Mouse (Mus musculus) liver, postnatal 0 days (tissue): ENCODE measurements around the gene Pkp1. TPM values are rescaled to one million over a fixed set of nuclear protein-coding genes. Genes with fewer than 3 reads are reported as not detected.

Source experiments
- ATAC-seq: fragments of 200-750 bp; cut with Nextera tagmentation; 2 replicates; pipeline ENCODE4 v1.8.0; 2017; ENCODE audit warnings: mild to moderate bottlenecking, moderate library complexity
- DNase-seq: peaks from one replicate; pipeline ENCODE4 v3.0.0-alpha.2; 2016
- H3K27ac ChIP-seq: fragments of 300-500 bp; sonication (generic); 2 replicates; pipeline ENCODE4 v1.5.1; 2014; ENCODE audit warnings: antibody characterized with exemption, moderate library complexity, mild to moderate bottlenecking, low read depth
- H3K27me3 ChIP-seq: fragments of 300-500 bp; sonication (generic); 2 replicates; pipeline ENCODE4 v1.6.1; 2014; ENCODE audit warnings: low read length, control low read depth, mixed read lengths; ENCODE audit not compliant: insufficient read depth
- H3K36me3 ChIP-seq: fragments of 300-500 bp; sonication (generic); replicated peaks from 2 replicates; pipeline ENCODE4 v1.6.1; 2014; ENCODE audit warnings: mild to moderate bottlenecking, control low read depth, low read length, moderate library complexity, mixed read lengths; ENCODE audit not compliant: insufficient read depth
- H3K4me1 ChIP-seq: fragments of 300-500 bp; sonication (generic); 2 replicates; pipeline ENCODE4 v1.6.1; 2014; ENCODE audit warnings: antibody characterized with exemption, mild to moderate bottlenecking, control low read depth; ENCODE audit not compliant: insufficient read depth
- H3K4me2 ChIP-seq: fragments of 300-500 bp; sonication (generic); 2 replicates; pipeline ENCODE4 v1.6.1; 2014; ENCODE audit warnings: low read depth, mild to moderate bottlenecking, low read length, moderate library complexity, mixed read lengths
- H3K4me3 ChIP-seq: fragments of 300-500 bp; sonication (generic); 2 replicates; pipeline ENCODE4 v1.5.1; 2014; ENCODE audit warnings: low read depth, low read length
- H3K9ac ChIP-seq: fragments of 300-500 bp; sonication (generic); replicated peaks from 2 replicates; pipeline ENCODE4 v1.6.1; 2014; ENCODE audit warnings: mild to moderate bottlenecking, moderate library complexity
- H3K9me3 ChIP-seq: fragments of 300-500 bp; sonication (generic); 2 replicates; pipeline ENCODE4 v1.6.1; 2016; ENCODE audit warnings: mild to moderate bottlenecking, control low read depth, low read length, mixed read lengths
- CTCF ChIP-seq: sonication (generic); IDR thresholded peaks from 2 replicates; pipeline ENCODE4 v1.5.1; 2016; ENCODE audit warnings: antibody characterized with exemption, low read depth
- EP300 ChIP-seq: IDR thresholded peaks from 2 replicates; pipeline ENCODE4 v1.6.1; 2016; ENCODE audit warnings: antibody characterized with exemption, low read depth, mild to moderate bottlenecking
- WGBS: fragments of 180-500 bp; shearing (Covaris S2); extraction: QIAGEN DNeasy Blood & Tissue Kit; methylation state at CpG from one replicate; pipeline ENCODE4 v1.1.7; 2014; ENCODE audit not compliant: insufficient replicate concordance; 5-methylcytosine and 5-hydroxymethylcytosine counted together
- polyA plus RNA-seq: library from polyadenylated mRNA; unstranded; fragments of >200 nt; fragmentation: Nextera tagmentation; extraction: Ambion mirVana; gene quantifications from 2 replicates; pipeline ENCODE4 v1.2.1, GENCODE M21; 2015

Pkp1 gene
- polyA plus RNA-seq, 1 experiment from 2014 or later = 0.05 TPM

DNA sequence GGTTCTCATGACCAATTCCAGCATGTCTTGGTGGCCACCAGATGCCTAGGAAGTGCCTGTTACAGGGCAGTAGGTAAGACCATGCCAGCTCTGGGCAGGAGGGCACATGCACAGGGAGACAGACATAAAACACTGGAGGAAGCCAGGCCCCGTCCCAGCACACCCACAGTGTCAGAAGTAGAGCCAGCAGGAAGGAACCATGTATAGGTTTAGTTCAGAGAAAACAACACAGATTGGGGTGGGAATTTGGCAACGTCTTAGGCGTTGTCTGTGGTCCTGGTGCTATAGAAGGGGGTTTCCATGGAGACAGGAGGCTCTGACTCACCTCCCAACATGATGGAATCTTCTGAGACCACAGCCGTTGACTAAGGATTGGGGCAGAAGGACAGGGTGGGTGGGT, 27.2 kb upstream of the Pkp1 start:
- 56% methylated on average over 4 of the region's 4 CpGs for WGBS
- Histone ChIP-seq H3K9me3 (no peaks in the 10 kb centered on the region), H3K27me3 (0 out of 2 replicates have a peak, but pooled peaks cover 4% of the 10 kb centered on the region), H3K4me3 (no peak overlapping the region), H3K4me1 (peaks cover 14% of the 10 kb centered on the region), H3K27ac (no peak overlapping the region), H3K4me2 (no peak overlapping the region), H3K36me3 (no peaks in the 10 kb centered on the region), H3K9ac (no peak overlapping the region)
- no peak for DNase-seq
- TF ChIP-seq CTCF = no peak
- no peak for TF ChIP-seq EP300
- ATAC-seq = no peak

DNA sequence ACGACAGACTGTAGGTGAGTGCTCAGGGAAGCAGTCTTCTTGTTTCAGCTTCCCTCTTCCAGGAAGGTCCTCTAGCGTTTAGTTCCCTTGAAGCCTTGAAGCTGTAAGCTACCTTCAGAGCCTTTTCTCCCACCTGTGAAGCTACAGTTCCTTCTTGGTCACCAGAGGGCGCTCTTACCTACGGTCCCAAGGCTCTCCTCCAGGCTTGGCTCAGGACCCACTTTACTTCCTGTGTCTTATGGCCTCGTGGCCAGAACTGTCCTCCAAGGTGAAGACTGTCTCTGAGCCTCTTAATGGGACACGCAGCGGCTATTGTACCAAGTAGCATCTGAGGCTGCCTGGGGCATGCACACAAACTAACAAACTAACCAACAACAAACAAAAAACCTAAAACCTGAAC, 26.7 kb upstream of the Pkp1 start:
- Histone ChIP-seq H3K9me3 (no peaks in the 10 kb centered on the region), H3K4me2 (no peak overlapping the region), H3K27me3 (0 out of 2 replicates have a peak, but pooled peaks cover 4% of the 10 kb centered on the region), H3K4me3 (no peak overlapping the region), H3K27ac (no peak overlapping the region), H3K36me3 (no peaks in the 10 kb centered on the region), H3K4me1 (peaks cover 16% of the 10 kb centered on the region), H3K9ac (no peak overlapping the region)
- WGBS = 5% methylated on average over 7 of the region's 7 CpGs
- DNase-seq (peak; percentile 44), ATAC-seq (no peak)
- TF ChIP-seq EP300 (no peak), CTCF (peak; percentile 88)

GRCm38 (mm10) chr1:135944526-135945259, 25.7 kb upstream of the Pkp1 start:
- 38% methylated on average over 12 of the region's 12 CpGs for WGBS
- no peak overlapping the region for H3K4me2 ChIP-seq

DNA sequence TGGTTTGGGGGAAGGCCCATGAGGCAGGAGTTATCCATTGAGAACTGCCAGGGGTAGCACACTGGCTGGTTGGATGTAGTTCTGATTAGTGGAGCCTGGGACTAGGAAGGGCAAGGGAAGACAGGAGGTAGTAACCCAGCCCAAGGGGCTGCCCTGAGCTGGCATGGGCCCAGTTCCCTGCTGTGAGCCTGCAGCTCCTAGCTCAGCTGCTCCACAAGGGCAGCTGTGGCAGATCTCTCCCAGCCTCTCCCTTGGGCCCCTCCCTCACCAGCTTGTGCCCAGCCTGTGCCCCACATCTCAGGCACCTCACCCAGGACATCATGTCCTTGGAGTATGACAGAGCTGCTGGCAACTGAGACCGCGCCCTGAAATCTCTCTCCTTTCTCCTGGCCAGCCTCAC, 24.7 kb upstream of the Pkp1 start:
- ATAC-seq (no peak), DNase-seq (peak; percentile 33)
- no peak overlapping the region for H3K4me2 ChIP-seq
- WGBS = 95% methylated on average over 2 of the region's 2 CpGs
- H3K4me3 ChIP-seq = no peak overlapping the region
- H3K4me1 ChIP-seq = peaks cover 22% of the 10 kb centered on the region
- H3K27me3 ChIP-seq = 0 out of 2 replicates have a peak, but pooled peaks cover 4% of the 10 kb centered on the region
- H3K36me3 ChIP-seq = no peaks in the 10 kb centered on the region
- no peak overlapping the region for H3K9ac ChIP-seq
- no peak overlapping the region for H3K27ac ChIP-seq
- no peak for TF ChIP-seq EP300
- no peak for TF ChIP-seq CTCF
- no peaks in the 10 kb centered on the region for H3K9me3 ChIP-seq

More at GRCm38 (mm10) chr1:135944526-135945259, 25.7 kb upstream of the Pkp1 start:
- H3K36me3 ChIP-seq = no peaks in the 10 kb centered on the region
- TF ChIP-seq EP300 (no peak), CTCF (peak; percentile 93)
- DNase-seq = peak; percentile 87
- 0 out of 2 replicates have a peak, but pooled peaks cover 4% of the 10 kb centered on the region for H3K27me3 ChIP-seq
- H3K4me3 ChIP-seq = no peak overlapping the region
- H3K4me1 ChIP-seq = peaks cover 22% of the 10 kb centered on the region
- ATAC-seq = no peak; the same call in 1 of the 2 replicates
- no peak overlapping the region for H3K27ac ChIP-seq
- no peak overlapping the region for H3K9ac ChIP-seq
- H3K9me3 ChIP-seq = no peaks in the 10 kb centered on the region

- 34% methylated on average over 7 of the region's 7 CpGs for WGBS
- Histone ChIP-seq H3K9ac (peak overlapping the region; percentile 64), H3K4me3 (no peak overlapping the region)
Measured at GRCm38 (mm10) chr1:135942116-135942515, 23.1 kb upstream of the Pkp1 start.

DNA sequence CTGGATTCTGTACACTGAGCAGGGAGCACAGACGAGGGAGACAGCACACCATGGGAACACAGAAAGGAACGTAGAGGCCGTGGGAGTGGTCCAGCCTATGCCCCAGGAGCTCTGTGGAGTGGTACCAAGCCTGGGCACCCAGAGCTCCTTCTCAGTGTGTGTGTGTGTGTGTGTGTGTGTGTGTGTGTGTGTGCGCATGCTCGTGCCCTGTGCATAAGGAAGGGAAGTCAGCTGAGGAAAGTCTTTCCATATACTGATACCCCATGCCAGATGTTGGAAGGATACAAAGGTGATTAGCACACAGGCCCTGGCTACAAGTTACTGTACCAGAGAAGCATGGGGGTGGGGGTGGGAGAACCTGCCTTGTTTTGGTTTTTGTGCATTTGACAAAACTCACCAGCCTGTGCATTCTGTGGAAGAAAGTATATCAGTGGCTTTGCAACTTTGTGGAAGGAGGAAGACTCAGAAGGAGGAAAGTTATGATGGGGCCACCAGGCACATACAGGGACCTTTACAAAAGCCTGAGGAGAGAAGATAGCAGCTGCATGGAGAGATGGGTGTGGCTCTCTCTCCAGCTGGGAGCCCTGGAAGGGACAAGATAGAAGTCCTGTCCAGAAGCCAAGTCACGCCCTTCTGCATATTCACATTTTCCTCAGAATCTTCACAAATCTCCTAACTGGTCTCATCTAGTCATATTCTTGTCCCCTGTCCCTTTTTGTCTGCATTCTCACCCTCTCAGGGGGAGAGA, 22.4 kb upstream of the Pkp1 start:
- Histone ChIP-seq H3K27me3 (0 out of 2 replicates have a peak, but pooled peaks cover 4% of the 10 kb centered on the region), H3K4me2 (peak overlapping the region; percentile 58), H3K9ac (peak overlapping the region; percentile 67), H3K4me1 (peaks cover 27% of the 10 kb centered on the region), H3K9me3 (no peaks in the 10 kb centered on the region), H3K27ac (peak overlapping the region; percentile 94), H3K36me3 (no peaks in the 10 kb centered on the region), H3K4me3 (peak overlapping the region; percentile 19; the same call in 1 of the 2 replicates)
- ATAC-seq (peak; percentile 96), DNase-seq (peak; percentile 80)
- 52% methylated on average over 6 of the region's 6 CpGs for WGBS
- TF ChIP-seq EP300 (peak; percentile 98), CTCF (no peak)

More at GRCm38 (mm10) chr1:135942116-135942515, 23.1 kb upstream of the Pkp1 start:
- DNase-seq (peak; percentile 53), ATAC-seq (peak; percentile 60)
- no peaks in the 10 kb centered on the region for H3K9me3 ChIP-seq
- H3K27me3 ChIP-seq = 0 out of 2 replicates have a peak, but pooled peaks cover 4% of the 10 kb centered on the region
- peaks cover 22% of the 10 kb centered on the region for H3K4me1 ChIP-seq
- H3K27ac ChIP-seq = peak overlapping the region; percentile 94
- H3K36me3 ChIP-seq = no peaks in the 10 kb centered on the region
- peak overlapping the region; percentile 58 for H3K4me2 ChIP-seq
- TF ChIP-seq EP300 (no peak), CTCF (no peak)
